In genomic region chr10:10216892-10217291, GRCm38 (mm10) we compare ENCODE assay signal across 18 mouse cellular contexts.
DNase-seq lines count a peak whose midpoint lies in the region; ATAC-seq and TF ChIP-seq lines count a peak whose summit lies in the region.
"Had no signal": no experiment of that assay in that cellular context is flagged by ENCODE, and none has a peak within 500 bp of the region (broad histone marks: within the 10 kb centered on the region; RNA-seq: fewer than 3 reads in every experiment).

No protein-coding gene starts in this region.

- peaks cover 7% of the 10 kb centered on the region; the same call in 1 of the 2 replicates for H3K4me1 ChIP-seq in hindbrain, embryonic 10.5 days (replicated peaks)
- no peaks in the 10 kb centered on the region for H3K4me1 ChIP-seq in hindbrain, postnatal 0 days (ENCODE audit: insufficient read depth, low read length)
- no peaks in the 10 kb centered on the region for H3K4me1 ChIP-seq in neural tube, embryonic 12.5 days
- H3K4me1 ChIP-seq in neural tube, embryonic 15.5 days, result no peaks in the 10 kb centered on the region
- H3K4me1 ChIP-seq in forebrain, embryonic 16.5 days (replicated peaks; ENCODE audit: control insufficient read depth, insufficient read depth, low read length), result no peaks in the 10 kb centered on the region
- H3K4me1 ChIP-seq: embryonic facial prominence, embryonic 12.5 days; limb, embryonic 13.5 days; liver, embryonic 12.5 days had no signal

- no peak overlapping the region for H3K4me3 ChIP-seq in hindbrain, embryonic 10.5 days
- no peak overlapping the region for H3K4me3 ChIP-seq in hindbrain, postnatal 0 days (ENCODE audit: low read length)
- H3K4me3 ChIP-seq in neural tube, embryonic 12.5 days, result no peak overlapping the region
- H3K4me3 ChIP-seq in neural tube, embryonic 15.5 days (replicated peaks), result no peak overlapping the region
- H3K4me3 ChIP-seq in forebrain, embryonic 16.5 days (replicated peaks; ENCODE audit: low read length), result no peak overlapping the region
- H3K4me3 ChIP-seq: embryonic facial prominence, embryonic 12.5 days; gastrocnemius, adult 2 months; limb, embryonic 13.5 days; liver, embryonic 12.5 days had no signal

- ATAC-seq in hindbrain, postnatal 0 days, result no peak
- ATAC-seq in neural tube, embryonic 12.5 days (ENCODE audit: low FRiP score, low read depth), result peak; percentile 53; the same call in 1 of the 2 replicates
- ATAC-seq in neural tube, embryonic 15.5 days (ENCODE audit: low FRiP score), result no peak
- ATAC-seq in forebrain, embryonic 16.5 days, result peak; percentile 28; the same call in 1 of the 2 replicates
- ATAC-seq in activated CD4-positive, CD25-positive, alpha-beta regulatory T cell, adult 4 months, result no peak
- ATAC-seq: liver, embryonic 12.5 days had no signal

- no peak overlapping the region for H3K27ac ChIP-seq in hindbrain, embryonic 10.5 days
- no peak overlapping the region for H3K27ac ChIP-seq in hindbrain, postnatal 0 days
- H3K27ac ChIP-seq in neural tube, embryonic 12.5 days, result no peak overlapping the region
- no peak overlapping the region for H3K27ac ChIP-seq in neural tube, embryonic 15.5 days (replicated peaks)
- H3K27ac ChIP-seq in forebrain, embryonic 16.5 days (ENCODE audit: low read length), result no peak overlapping the region
- H3K27ac ChIP-seq: embryonic facial prominence, embryonic 12.5 days; gastrocnemius, adult 2 months; limb, embryonic 13.5 days; liver, embryonic 12.5 days had no signal

- no peak overlapping the region for H3K4me2 ChIP-seq in hindbrain, postnatal 0 days (ENCODE audit: low read depth, low read length)
- H3K4me2 ChIP-seq in neural tube, embryonic 12.5 days (replicated peaks), result no peak overlapping the region
- H3K4me2 ChIP-seq in neural tube, embryonic 15.5 days, result no peak overlapping the region
- no peak overlapping the region for H3K4me2 ChIP-seq in forebrain, embryonic 16.5 days (ENCODE audit: low read length)
- H3K4me2 ChIP-seq: embryonic facial prominence, embryonic 12.5 days; limb, embryonic 13.5 days; liver, embryonic 12.5 days had no signal

- H3K36me3 ChIP-seq in hindbrain, embryonic 10.5 days, result no peaks in the 10 kb centered on the region
- no peaks in the 10 kb centered on the region for H3K36me3 ChIP-seq in hindbrain, postnatal 0 days (ENCODE audit: insufficient read depth, low read length)
- H3K36me3 ChIP-seq in neural tube, embryonic 12.5 days, result no peaks in the 10 kb centered on the region
- H3K36me3 ChIP-seq in neural tube, embryonic 15.5 days, result no peaks in the 10 kb centered on the region
- no peaks in the 10 kb centered on the region for H3K36me3 ChIP-seq in forebrain, embryonic 16.5 days (ENCODE audit: control insufficient read depth, insufficient read depth)
- H3K36me3 ChIP-seq: embryonic facial prominence, embryonic 12.5 days; limb, embryonic 13.5 days; liver, embryonic 12.5 days had no signal

- no peaks in the 10 kb centered on the region for H3K9me3 ChIP-seq in hindbrain, embryonic 10.5 days
- no peaks in the 10 kb centered on the region for H3K9me3 ChIP-seq in hindbrain, postnatal 0 days (ENCODE audit: low read length)
- no peaks in the 10 kb centered on the region for H3K9me3 ChIP-seq in neural tube, embryonic 12.5 days
- no peaks in the 10 kb centered on the region for H3K9me3 ChIP-seq in neural tube, embryonic 15.5 days (replicated peaks)
- H3K9me3 ChIP-seq in forebrain, embryonic 16.5 days (ENCODE audit: control insufficient read depth, low read length), result no peaks in the 10 kb centered on the region
- H3K9me3 ChIP-seq: embryonic facial prominence, embryonic 12.5 days; limb, embryonic 13.5 days; liver, embryonic 12.5 days had no signal

- no peak overlapping the region for H3K9ac ChIP-seq in hindbrain, postnatal 0 days (replicated peaks; ENCODE audit: low read length)
- no peak overlapping the region for H3K9ac ChIP-seq in neural tube, embryonic 12.5 days
- H3K9ac ChIP-seq in neural tube, embryonic 15.5 days (replicated peaks), result no peak overlapping the region
- H3K9ac ChIP-seq in forebrain, embryonic 16.5 days (replicated peaks; ENCODE audit: low read depth, low read length), result no peak overlapping the region
- H3K9ac ChIP-seq: embryonic facial prominence, embryonic 12.5 days; limb, embryonic 13.5 days; liver, embryonic 12.5 days had no signal

- DNase-seq in hindbrain, embryonic 10.5 days (ENCODE audit: low spot score), result peak; percentile 21
- DNase-seq in hindbrain, postnatal 0 days (ENCODE audit: low spot score), result no peak
- DNase-seq in urinary bladder, postnatal 25 days (ENCODE audit: low spot score), result no peak
- DNase-seq: adrenal gland, postnatal 14 days; cerebellum, adult 8-10 months; gastrocnemius, adult 2 months; kidney, adult 11 months; layer of hippocampus, adult 9-11 months; lung, adult 18-20 months; lung, postnatal 10 days; retina, postnatal 1 day had no signal

- 42% methylated on average over 3 of the region's 3 CpGs for WGBS in hindbrain, embryonic 10.5 days
- 29% methylated on average over 3 of the region's 3 CpGs for WGBS in hindbrain, postnatal 0 days
- 46% methylated on average over 3 of the region's 3 CpGs for WGBS in neural tube, embryonic 12.5 days
- WGBS in neural tube, embryonic 15.5 days, result 34% methylated on average over 3 of the region's 3 CpGs
- 59% methylated on average over 3 of the region's 3 CpGs for WGBS in forebrain, embryonic 16.5 days

- H3K27me3 ChIP-seq in hindbrain, embryonic 10.5 days (ENCODE audit: insufficient read depth, poor library complexity, severe bottlenecking), result no peaks in the 10 kb centered on the region
- H3K27me3 ChIP-seq in hindbrain, postnatal 0 days (ENCODE audit: insufficient read depth, low read length), result no peaks in the 10 kb centered on the region
- H3K27me3 ChIP-seq in neural tube, embryonic 12.5 days (replicated peaks), result no peaks in the 10 kb centered on the region
- no peaks in the 10 kb centered on the region for H3K27me3 ChIP-seq in neural tube, embryonic 15.5 days (replicated peaks)
- no peaks in the 10 kb centered on the region for H3K27me3 ChIP-seq in forebrain, embryonic 16.5 days (replicated peaks; ENCODE audit: control insufficient read depth, insufficient read depth, low read length)
- H3K27me3 ChIP-seq: embryonic facial prominence, embryonic 12.5 days; limb, embryonic 13.5 days; liver, embryonic 12.5 days had no signal

- no peak for TF ChIP-seq CTCF in hindbrain, postnatal 0 days (IDR thresholded peaks at IDR 0.05; ENCODE audit: low read depth)

Comparison
In these comparisons a context has a peak if more than half of its experiments do, and no peak if none do; other contexts are left out.
1. ATAC-seq: peak in neural tube, embryonic 12.5 days (single experiment) and forebrain, embryonic 16.5 days (single experiment); none in hindbrain, postnatal 0 days (single experiment), neural tube, embryonic 15.5 days (single experiment) and activated CD4-positive, CD25-positive, alpha-beta regulatory T cell, adult 4 months (single experiment).